Mouse (Mus musculus) stomach, embryonic 14.5 days (tissue): ENCODE measurements around the gene Tagln. TPM values are rescaled to one million over a fixed set of nuclear protein-coding genes. Genes with fewer than 3 reads are reported as not detected.
A peak's percentile ranks its signal among the peaks of the same experiment; 100 is the strongest.

Source experiments
- ATAC-seq: fragments of 200-750 bp; cut with Nextera tagmentation; 2 replicates; pipeline ENCODE4 v1.8.0; 2017; ENCODE audit warnings: low read depth, moderate TSS enrichment; ENCODE audit not compliant: insufficient number of reproducible peaks, insufficient read depth, low FRiP score
- H3K27ac ChIP-seq: fragments of 300-500 bp; sonication (generic); 2 replicates; pipeline ENCODE4 v1.5.1; 2014; ENCODE audit warnings: mild to moderate bottlenecking, low read length, moderate library complexity, mixed read lengths
- H3K27me3 ChIP-seq: fragments of 300-500 bp; sonication (generic); 2 replicates; pipeline ENCODE4 v1.6.1; 2014; ENCODE audit warnings: low read length, control low read depth, mixed read lengths; ENCODE audit not compliant: control insufficient read depth, insufficient read depth
- H3K36me3 ChIP-seq: fragments of 300-500 bp; sonication (generic); 2 replicates; pipeline ENCODE4 v1.6.1; 2014; ENCODE audit warnings: mild to moderate bottlenecking, control low read depth, low read length, moderate library complexity, mixed read lengths; ENCODE audit not compliant: control insufficient read depth, insufficient read depth
- H3K4me1 ChIP-seq: fragments of 300-500 bp; sonication (generic); 2 replicates; pipeline ENCODE4 v1.6.1; 2014; ENCODE audit warnings: low read length, control low read depth, mixed read lengths; ENCODE audit not compliant: control insufficient read depth, insufficient read depth
- H3K4me2 ChIP-seq: fragments of 300-500 bp; sonication (generic); replicated peaks from 2 replicates; pipeline ENCODE4 v1.6.1; 2014; ENCODE audit warnings: low read depth, low read length, control low read depth
- H3K4me3 ChIP-seq: fragments of 300-500 bp; sonication (generic); 2 replicates; pipeline ENCODE4 v1.5.1; 2014; ENCODE audit warnings: low read depth, low read length, control low read depth
- H3K9ac ChIP-seq: fragments of 300-500 bp; sonication (generic); replicated peaks from 2 replicates; pipeline ENCODE4 v1.6.1; 2014; ENCODE audit warnings: low read depth, mild to moderate bottlenecking, control low read depth, low read length, moderate library complexity, mixed read lengths
- H3K9me3 ChIP-seq: fragments of 300-500 bp; sonication (generic); 2 replicates; pipeline ENCODE4 v1.6.1; 2016; ENCODE audit warnings: low read depth, low read length, control low read depth; ENCODE audit not compliant: control insufficient read depth
- WGBS: fragments of 180-500 bp; shearing (Covaris S2); extraction: QIAGEN DNeasy Blood & Tissue Kit; methylation state at CpG from one replicate; pipeline ENCODE4 v1.1.7; 2014; 5-methylcytosine and 5-hydroxymethylcytosine counted together
- polyA plus RNA-seq: library from polyadenylated mRNA; unstranded; fragments of >200 nt; fragmentation: Nextera tagmentation; extraction: Ambion mirVana; gene quantifications from 2 replicates; pipeline ENCODE4 v1.2.1, GENCODE M21; 2014

Gene Tagln
- 573 and 578 TPM in 2 replicates for polyA plus RNA-seq

DNA sequence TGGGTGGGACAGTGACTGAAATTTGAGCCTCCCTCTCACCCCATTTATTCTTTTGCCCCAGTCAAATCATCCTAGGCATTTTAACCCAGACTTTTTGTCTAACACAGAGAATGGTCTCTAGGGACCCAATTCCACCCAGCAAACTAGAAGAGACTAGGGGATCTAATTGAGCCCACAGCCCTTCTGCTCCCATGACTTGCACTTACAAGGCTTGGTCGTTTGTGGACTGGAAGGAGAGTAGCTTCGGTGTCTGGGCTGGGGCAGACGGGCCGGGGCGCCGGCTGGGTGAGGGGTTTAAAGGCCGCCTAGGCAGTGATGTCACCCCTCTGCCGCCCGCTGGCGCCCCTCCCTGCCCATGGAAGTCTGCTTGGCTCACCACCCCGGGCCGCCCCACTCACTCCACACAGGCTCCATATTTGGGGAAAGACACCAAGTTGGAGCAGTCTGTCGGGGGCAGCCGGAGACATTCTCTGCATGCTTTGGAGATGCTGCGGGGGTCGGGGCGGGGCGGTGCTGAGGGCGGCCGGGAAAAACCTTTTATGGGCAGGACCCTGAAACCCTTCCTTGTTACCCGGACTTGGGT is at the start of gene Tagln:
Tagln (minus strand) TSS at position 431 of the 583 bp plus-strand sequence.
- Histone ChIP-seq H3K27ac (peak within 1 kb of the TSS; percentile 78), H3K27me3 (no peaks in the 10 kb centered on the region), H3K9ac (peak within 1 kb of the TSS; percentile 7; the same call in 1 of the 2 replicates), H3K4me1 (peaks cover 16% of the 10 kb centered on the region), H3K36me3 (peaks cover 14% of the 10 kb centered on the region), H3K4me3 (peak within 1 kb of the TSS; percentile 11), H3K9me3 (no peaks in the 10 kb centered on the region), H3K4me2 (peak within 1 kb of the TSS; percentile 49)
- WGBS: 3% methylated on average over 21 of the region's 21 CpGs
- ATAC-seq: peak; percentile 77

DNA sequence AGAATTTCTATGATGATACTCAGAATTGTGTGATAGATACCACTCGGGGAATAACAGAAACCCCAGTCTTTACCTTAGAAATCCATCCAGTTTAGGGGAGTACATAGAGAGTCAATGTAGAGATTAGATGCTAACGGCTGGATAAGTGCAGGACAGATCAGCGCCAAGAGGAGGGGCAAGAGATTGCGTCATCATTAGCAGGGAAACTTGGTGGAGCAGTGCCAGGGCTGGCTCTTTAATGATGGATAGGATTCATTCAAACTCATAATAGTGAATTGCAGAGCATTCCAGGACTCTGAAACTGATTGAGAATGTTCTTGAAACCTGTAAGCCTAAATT is 49.3 kb upstream of the Tagln start:
- no peaks in the 10 kb centered on the region for H3K27me3 ChIP-seq
- peak overlapping the region; percentile 76 for H3K4me2 ChIP-seq
- H3K9me3 ChIP-seq: no peaks in the 10 kb centered on the region
- peaks cover 19% of the 10 kb centered on the region for H3K4me1 ChIP-seq
- peak overlapping the region; percentile 94 for H3K27ac ChIP-seq
- under 1% methylated on average over 4 of the region's 4 CpGs for WGBS
- peak overlapping the region; percentile 81 for H3K4me3 ChIP-seq
- H3K9ac ChIP-seq: peak overlapping the region; percentile 92
- ATAC-seq: peak; percentile 80
- H3K36me3 ChIP-seq: no peaks in the 10 kb centered on the region

DNA sequence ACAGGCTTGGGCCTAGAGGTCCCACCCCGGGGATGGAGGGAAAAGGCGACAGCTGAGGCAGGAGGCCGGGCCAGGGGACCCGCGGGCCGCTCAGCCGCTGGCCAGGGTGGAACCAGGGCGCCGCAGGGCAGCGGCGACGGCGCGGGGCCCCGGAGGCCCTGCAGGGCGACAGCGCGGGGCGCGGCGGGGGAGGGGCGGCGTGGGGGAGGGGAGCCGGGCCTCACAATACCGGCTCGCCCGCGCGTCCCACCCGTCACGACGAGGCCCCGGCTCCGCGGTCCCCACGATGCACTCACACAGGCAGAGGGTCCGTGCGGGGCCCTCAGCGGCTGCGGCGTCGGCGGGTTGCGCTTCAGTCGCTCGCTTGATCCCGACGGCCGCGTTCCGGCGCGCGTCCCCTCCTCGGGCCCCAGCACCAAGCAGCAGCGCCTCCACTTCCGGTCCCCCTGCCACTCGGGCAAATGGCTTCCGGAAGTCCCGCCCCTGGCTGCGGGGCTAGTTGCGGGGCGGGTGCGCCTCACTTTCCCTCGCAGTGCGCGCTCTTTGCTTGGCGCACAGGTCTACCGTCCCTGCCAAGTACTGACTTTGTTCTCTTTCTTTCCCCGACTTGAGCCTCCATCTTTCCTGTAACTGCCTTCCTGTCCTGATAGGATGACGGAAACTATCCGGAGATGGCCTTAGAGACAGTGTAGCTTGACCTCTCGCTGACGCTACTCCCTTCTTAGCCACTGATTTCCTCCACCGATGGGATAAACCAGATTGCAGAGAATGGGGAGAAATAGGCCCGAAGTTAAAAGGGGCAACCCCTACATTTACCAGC is 48.8 kb upstream of the Tagln start:
- ATAC-seq: peak; percentile 88
- H3K36me3 ChIP-seq: no peaks in the 10 kb centered on the region
- whole genome bisulfite sequencing: under 1% methylated on average over 55 of the region's 76 CpGs

DNA sequence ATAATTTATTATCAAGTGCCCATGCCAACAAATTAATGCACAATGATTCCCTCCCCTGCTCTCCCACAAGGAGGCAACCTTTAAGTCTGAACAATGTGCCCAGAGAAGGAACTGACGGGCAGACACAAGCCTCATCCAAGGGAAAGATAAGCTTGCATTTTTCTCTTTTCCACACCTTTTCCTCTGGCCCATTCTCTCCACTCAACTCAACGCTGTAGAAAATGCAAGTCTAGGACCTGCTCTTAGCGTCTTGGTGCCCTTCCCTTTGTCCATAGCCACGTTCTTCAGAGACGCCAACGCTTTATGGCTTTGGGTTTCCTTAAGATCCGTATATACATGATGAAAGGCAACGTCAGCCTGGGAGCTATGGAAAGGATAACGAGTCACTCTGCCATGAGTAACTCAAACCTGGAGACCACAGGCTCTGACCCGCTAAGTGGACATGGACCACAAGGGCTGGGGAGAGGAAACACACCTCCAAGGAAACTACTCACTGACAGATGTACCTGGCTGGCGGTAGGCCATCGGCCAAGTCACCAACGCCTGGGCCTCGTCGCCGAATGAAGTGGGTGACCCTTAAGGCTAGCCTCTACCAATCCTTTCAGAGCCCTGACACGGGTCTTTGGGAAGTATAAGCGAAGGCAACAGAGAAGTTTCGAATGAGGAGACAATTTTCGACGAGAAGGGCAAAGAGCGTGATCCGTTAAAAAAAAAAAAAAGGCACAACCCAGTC is 48.0 kb upstream of the Tagln start:
- Histone ChIP-seq H3K9me3 (no peaks in the 10 kb centered on the region), H3K36me3 (no peaks in the 10 kb centered on the region; the same call in 1 of the 2 replicates), H3K4me3 (peak overlapping the region; percentile 81), H3K27ac (peak overlapping the region; percentile 94), H3K27me3 (no peaks in the 10 kb centered on the region), H3K9ac (peak overlapping the region; percentile 92), H3K4me1 (peaks cover 21% of the 10 kb centered on the region), H3K4me2 (peak overlapping the region; percentile 76)
- under 1% methylated on average over 23 of the region's 23 CpGs for WGBS
- no peak for ATAC-seq

More for the DNA sequence above, 48.8 kb upstream of the Tagln start:
- Histone ChIP-seq H3K9ac (peak overlapping the region; percentile 92), H3K27me3 (no peaks in the 10 kb centered on the region), H3K4me2 (peak overlapping the region; percentile 76), H3K4me1 (peaks cover 21% of the 10 kb centered on the region), H3K9me3 (no peaks in the 10 kb centered on the region), H3K27ac (peak overlapping the region; percentile 94), H3K4me3 (peak overlapping the region; percentile 81)

- H3K9me3 ChIP-seq: no peaks in the 10 kb centered on the region
- H3K4me2 ChIP-seq: no peak overlapping the region
- H3K9ac ChIP-seq: no peak overlapping the region
- no peaks in the 10 kb centered on the region for H3K27me3 ChIP-seq
- H3K4me3 ChIP-seq: no peak overlapping the region
- H3K27ac ChIP-seq: no peak overlapping the region
- no peak for ATAC-seq
- H3K36me3 ChIP-seq: peaks cover 4% of the 10 kb centered on the region; the same call in 1 of the 2 replicates
- peaks cover 21% of the 10 kb centered on the region for H3K4me1 ChIP-seq
Measured at GRCm38 (mm10) chr9:45981331-45981730, 45.5 kb upstream of the Tagln start.

DNA sequence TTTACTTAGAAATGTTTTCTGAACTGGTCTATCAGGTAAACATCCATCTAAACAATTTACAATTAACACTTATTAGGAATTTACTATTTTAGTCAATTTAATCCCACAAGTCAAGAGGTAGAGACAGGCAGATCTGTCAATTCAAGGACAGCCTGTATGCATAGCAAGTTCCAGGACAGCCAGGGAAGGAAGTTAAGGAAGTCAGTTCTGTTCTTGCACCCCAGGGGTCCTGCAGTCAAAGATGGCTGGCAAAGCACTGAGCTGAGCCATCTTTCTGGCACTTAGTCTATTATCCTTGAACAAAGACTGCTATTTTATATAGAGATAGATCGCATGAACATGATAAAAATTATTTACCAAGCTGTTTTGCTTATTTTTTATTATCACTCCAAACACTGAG is 44.8 kb upstream of the Tagln start:
- Histone ChIP-seq H3K4me1 (peaks cover 21% of the 10 kb centered on the region), H3K36me3 (peaks cover 10% of the 10 kb centered on the region), H3K27ac (no peak overlapping the region), H3K27me3 (no peaks in the 10 kb centered on the region), H3K9me3 (no peaks in the 10 kb centered on the region), H3K4me2 (no peak overlapping the region), H3K4me3 (no peak overlapping the region), H3K9ac (no peak overlapping the region)
- ATAC-seq: no peak
- WGBS: 95% methylated on average over 1 of the region's 1 CpGs

DNA sequence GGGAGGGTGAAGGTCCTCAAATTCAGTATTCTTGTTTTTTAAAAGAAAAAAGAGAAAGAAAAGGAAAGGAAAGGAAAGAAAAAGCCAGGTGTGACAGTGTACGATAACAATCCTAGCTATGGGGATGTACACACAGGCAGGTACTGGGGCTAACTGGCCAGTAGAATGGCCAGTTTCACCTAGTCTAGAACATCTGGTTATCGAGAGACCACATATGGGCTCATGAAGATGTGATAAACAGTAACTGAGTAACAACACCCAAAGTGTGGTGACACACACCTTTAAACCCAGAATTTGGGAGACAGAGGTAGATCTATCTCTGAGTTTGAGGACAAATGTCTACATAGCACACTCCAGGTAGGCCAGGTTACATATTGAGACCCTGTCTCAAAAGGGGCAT is 43.9 kb upstream of the Tagln start:
- 91% methylated on average over 2 of the region's 2 CpGs for WGBS
- peaks cover 21% of the 10 kb centered on the region for H3K4me1 ChIP-seq
- H3K27ac ChIP-seq: no peak overlapping the region
- no peaks in the 10 kb centered on the region for H3K27me3 ChIP-seq
- ATAC-seq: no peak
- no peak overlapping the region for H3K4me2 ChIP-seq
- H3K36me3 ChIP-seq: peaks cover 17% of the 10 kb centered on the region
- H3K9me3 ChIP-seq: no peaks in the 10 kb centered on the region
- no peak overlapping the region for H3K4me3 ChIP-seq
- H3K9ac ChIP-seq: no peak overlapping the region

DNA sequence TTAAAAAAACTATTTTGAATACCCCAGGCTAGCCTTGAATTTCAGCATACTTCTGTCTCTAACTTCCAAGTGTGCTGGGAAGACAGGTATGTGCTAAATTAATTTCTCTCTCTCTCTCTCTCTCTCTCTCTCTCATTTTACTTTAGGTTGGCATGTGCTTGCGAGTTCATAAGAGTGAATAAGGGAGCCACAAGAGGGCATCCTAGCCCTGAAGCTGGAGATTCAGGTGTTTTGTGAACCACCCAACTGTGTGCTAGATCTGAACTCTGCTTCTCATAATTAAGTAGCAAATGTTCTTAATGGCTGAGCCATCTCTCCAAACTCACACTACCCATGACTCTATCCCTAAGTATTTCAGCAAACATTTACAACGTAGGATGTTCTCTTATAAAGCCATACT is 41.0 kb upstream of the Tagln start:
- Histone ChIP-seq H3K4me3 (no peak overlapping the region), H3K9ac (no peak overlapping the region), H3K9me3 (no peaks in the 10 kb centered on the region), H3K36me3 (peaks cover 43% of the 10 kb centered on the region), H3K4me1 (peaks cover 10% of the 10 kb centered on the region; the same call in 1 of the 2 replicates), H3K27ac (no peak overlapping the region), H3K4me2 (no peak overlapping the region), H3K27me3 (no peaks in the 10 kb centered on the region)
- WGBS: 89% methylated on average over 2 of the region's 2 CpGs
- ATAC-seq: no peak
